Mouse (Mus musculus) heart, adult 10 weeks (tissue): Measurements from ENCODE around the gene Tpra1. TPM values are rescaled to one million over a fixed set of nuclear protein-coding genes. Genes with fewer than 3 reads are reported as not detected.

Experiments used
- polyA plus RNA-seq: library from polyadenylated mRNA; stranded (reverse); fragments of 350-450 nt; fragmentation: Illumina TruSeq; extraction: RNeasy Lipid Tissue Mini Kit (QIAGEN cat#74804); gene quantifications from one replicate; pipeline ENCODE4 v1.2.3, GENCODE M21; 2014; ENCODE audit warnings: low read depth, low replicate concordance

Tpra1 gene
- polyA plus RNA-seq = 46.7 TPM

GRCm38 (mm10) chr6:88901947-88902820 is at the start of gene Tpra1:
Tpra1 (plus strand) TSS chr6:88902251.

GRCm38 (mm10) chr6:88874868-88875508 is 27.1 kb upstream of the Tpra1 start, which contains the start of gene Podxl2:
Podxl2 (minus strand) TSS chr6:88875044.

DNA sequence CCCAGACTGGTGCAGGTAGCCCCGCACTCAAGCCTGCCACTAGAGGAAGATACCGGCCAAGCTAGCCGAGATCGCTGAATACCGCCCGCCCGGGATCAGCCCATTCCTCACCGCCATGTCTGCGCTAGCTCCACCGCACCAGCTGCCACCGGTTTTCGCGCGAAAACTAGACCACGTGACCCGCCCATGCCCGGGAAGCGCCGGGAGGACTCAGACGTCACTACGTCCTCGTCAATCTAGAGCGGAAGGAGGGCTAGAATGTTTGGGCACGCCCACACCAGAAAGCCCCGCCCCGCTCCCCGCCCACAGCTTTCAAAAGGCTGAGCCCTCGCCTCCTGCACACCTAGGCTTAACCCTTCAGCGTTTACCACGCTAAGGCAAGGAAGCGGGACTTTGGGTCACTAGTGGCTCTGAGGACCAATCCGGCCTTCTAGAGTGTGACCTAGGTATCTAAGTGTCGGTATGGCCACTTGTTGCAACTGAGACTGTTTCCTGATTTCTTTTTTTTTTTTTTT is 3.5 kb upstream of the Tpra1 start, which contains the start of gene Mcm2:
Gene Mcm2 (minus strand): TSS at position 247 of the 515 bp plus-strand sequence.

Other genes with a start within 250 kb of the Tpra1 start
- gene Mgll, start 177.8 kb upstream of the Tpra1 start, polyA plus RNA-seq = 74.3 TPM
- 24.7 TPM for gene Abtb1, start 60.3 kb upstream of the Tpra1 start, polyA plus RNA-seq
- 12.8 TPM for gene Podxl2, start 27.2 kb upstream of the Tpra1 start, polyA plus RNA-seq
- gene Mcm2, start 3.5 kb upstream of the Tpra1 start, polyA plus RNA-seq = 4.3 TPM